Mouse (Mus musculus) CH12.LX (cell line): ENCODE results near the gene Pdia6. TPM values are rescaled to one million over a fixed set of nuclear protein-coding genes. Genes with fewer than 3 reads are reported as not detected.

Experiments
- DNase-seq: peaks from one replicate; pipeline ENCODE4 v3.0.0-alpha.2; 2013; ENCODE audit errors: extremely low read depth
- H3K27ac ChIP-seq: 2 replicates; pipeline ENCODE4 v1.5.1; 2012; ENCODE audit warnings: low read depth, mild to moderate bottlenecking, control low read depth, moderate library complexity; ENCODE audit not compliant: insufficient read depth
- H3K27me3 ChIP-seq: replicated peaks from 2 replicates; pipeline ENCODE3; 2012; ENCODE audit warnings: inconsistent platforms
- H3K36me3 ChIP-seq, 2 experiments: replicated peaks in 1 of 2; 2 replicates each; pipeline versions ENCODE3 to v1.6.1; 2012; ENCODE audit warnings: inconsistent platforms in 1 of 2, low read length in 1 of 2, mild to moderate bottlenecking in 1 of 2, mixed read lengths in 1 of 2, moderate library complexity in 1 of 2; ENCODE audit not compliant: control insufficient read depth in 1 of 2, insufficient read depth in 1 of 2
- H3K4me1 ChIP-seq, 2 experiments: 2 replicates each; pipeline ENCODE4 v1.6.1; 2012; ENCODE audit warnings: inconsistent platforms in 1 of 2, moderate library complexity in 1 of 2; ENCODE audit not compliant: insufficient read depth in 2 of 2, control insufficient read depth in 1 of 2
- H3K4me2 ChIP-seq: 2 replicates; pipeline ENCODE4 v1.6.1; 2012; ENCODE audit warnings: low read depth, mild to moderate bottlenecking, control low read depth; ENCODE audit not compliant: poor library complexity, insufficient read depth, severe bottlenecking
- H3K4me3 ChIP-seq, 3 experiments: fragments of 150-350 bp in 1 of 3; sonication (generic) in 1 of 3; replicated peaks in 1 of 3; 2 replicates each; pipeline versions ENCODE3 to v1.5.1; 2011 to 2012; ENCODE audit warnings: low read depth in 2 of 3, low read length in 2 of 3, mild to moderate bottlenecking in 2 of 3, moderate library complexity in 2 of 3, control low read depth in 1 of 3, improper control_type of control experiment in 1 of 3, inconsistent platforms in 1 of 3, mixed read lengths in 1 of 3; ENCODE audit not compliant: poor library complexity in 1 of 3
- H3K79me2 ChIP-seq: replicated peaks from 2 replicates; pipeline ENCODE4 v1.6.1; 2012; ENCODE audit warnings: mild to moderate bottlenecking, moderate library complexity; ENCODE audit not compliant: control insufficient read depth, poor library complexity, insufficient read depth, severe bottlenecking; ENCODE audit errors: extremely low read depth
- H3K9ac ChIP-seq: 2 replicates; pipeline ENCODE4 v1.6.1; 2012; ENCODE audit warnings: low read depth, mild to moderate bottlenecking, control low read depth, moderate library complexity; ENCODE audit not compliant: insufficient read depth
- H3K9me3 ChIP-seq: replicated peaks from 2 replicates; pipeline ENCODE3; 2012; ENCODE audit warnings: low read length, inconsistent platforms, mixed read lengths
- CHD2 ChIP-seq: IDR thresholded peaks from 2 replicates; pipeline ENCODE4 v1.6.1; 2011; ENCODE audit warnings: low read length, improper control_type of control experiment
- CTCF ChIP-seq, 2 experiments: IDR thresholded peaks in 1 of 2; conservative IDR thresholded peaks in 1 of 2; 2 replicates each; pipeline ENCODE4 v1.5.1; 2011 to 2012; ENCODE audit warnings: low read depth in 2 of 2, low read length in 2 of 2, improper control_type of control experiment in 1 of 2, inconsistent platforms in 1 of 2, mild to moderate bottlenecking in 1 of 2, moderate library complexity in 1 of 2
- ELF1 ChIP-seq: IDR thresholded peaks from 2 replicates; pipeline ENCODE4 v1.6.1; 2014; ENCODE audit warnings: low read depth, mild to moderate bottlenecking, inconsistent platforms, low read length, improper control_type of control experiment
- ETS1 ChIP-seq: conservative IDR thresholded peaks from 2 replicates; pipeline ENCODE4 v1.6.1; 2012; ENCODE audit warnings: low read depth, mild to moderate bottlenecking, inconsistent platforms, low read length, improper control_type of control experiment, moderate library complexity
- GABPA ChIP-seq: IDR thresholded peaks from 2 replicates; pipeline ENCODE4 v1.6.1; 2012; ENCODE audit warnings: low read depth, low read length, improper control_type of control experiment, inconsistent platforms; ENCODE audit not compliant: insufficient replicate concordance
- HCFC1 ChIP-seq: IDR thresholded peaks from 2 replicates; pipeline ENCODE4 v1.6.1; 2012; ENCODE audit warnings: low read depth, mild to moderate bottlenecking, inconsistent platforms, low read length, improper control_type of control experiment
- IRF4 ChIP-seq: IDR thresholded peaks from 2 replicates; pipeline ENCODE4 v1.6.1; 2014; ENCODE audit warnings: low read depth, mild to moderate bottlenecking, inconsistent platforms, low read length, improper control_type of control experiment
- JUN ChIP-seq: IDR thresholded peaks from 2 replicates; pipeline ENCODE4 v1.6.1; 2011; ENCODE audit warnings: low read depth, mild to moderate bottlenecking, low read length, improper control_type of control experiment, moderate library complexity; ENCODE audit not compliant: insufficient read depth
- KAT2A ChIP-seq: IDR thresholded peaks from 2 replicates; pipeline ENCODE4 v1.6.1; 2012; ENCODE audit warnings: low read length, improper control_type of control experiment, inconsistent platforms; ENCODE audit not compliant: insufficient replicate concordance
- MAFK ChIP-seq: IDR thresholded peaks from 2 replicates; pipeline ENCODE4 v1.6.1; 2011; ENCODE audit warnings: low read length, improper control_type of control experiment; ENCODE audit not compliant: insufficient replicate concordance
- MAZ ChIP-seq: IDR thresholded peaks from 2 replicates; pipeline ENCODE4 v1.6.1; 2012; ENCODE audit warnings: low read depth, mild to moderate bottlenecking, inconsistent platforms, low read length, improper control_type of control experiment, moderate library complexity
- MXI1 ChIP-seq: IDR thresholded peaks from 2 replicates; pipeline ENCODE4 v1.6.1; 2011; ENCODE audit warnings: mild to moderate bottlenecking, low read depth, low read length, improper control_type of control experiment
- MYC ChIP-seq: IDR thresholded peaks from 2 replicates; pipeline ENCODE4 v1.6.1; 2011; ENCODE audit warnings: low read depth, mild to moderate bottlenecking, improper control_type of control experiment, low read length
- PAX5 ChIP-seq: IDR thresholded peaks from 2 replicates; pipeline ENCODE4 v1.6.1; 2012; ENCODE audit warnings: low read length, inconsistent platforms, mixed read lengths
- POLR2AphosphoS2 ChIP-seq: IDR thresholded peaks from 2 replicates; pipeline ENCODE4 v1.6.1; 2011; ENCODE audit warnings: low read depth, low read length, improper control_type of control experiment
- RAD21 ChIP-seq: IDR thresholded peaks from 2 replicates; pipeline ENCODE4 v1.6.1; 2011; ENCODE audit warnings: low read depth, mild to moderate bottlenecking, low read length, improper control_type of control experiment, moderate library complexity
- RCOR1 ChIP-seq: conservative IDR thresholded peaks from 2 replicates; pipeline ENCODE4 v1.6.1; 2012; ENCODE audit warnings: low read depth, mild to moderate bottlenecking, inconsistent platforms, low read length, improper control_type of control experiment
- SIN3A ChIP-seq: IDR thresholded peaks from 2 replicates; pipeline ENCODE4 v1.6.1; 2012; ENCODE audit warnings: low read length, improper control_type of control experiment, inconsistent platforms
- TBP ChIP-seq: conservative IDR thresholded peaks from 2 replicates; pipeline ENCODE4 v1.6.1; 2011; ENCODE audit warnings: low read depth, low read length, improper control_type of control experiment
- ZKSCAN1 ChIP-seq: IDR thresholded peaks from 2 replicates; pipeline ENCODE4 v1.6.1; 2012; ENCODE audit warnings: low read depth, inconsistent platforms, low read length, improper control_type of control experiment, borderline replicate concordance
- dilution Hi-C: fragments of 300-500 bp; cut with MboI; formaldehyde crosslinking; loops from 2 replicates; pipeline ENCODE4 v1.14.3; 2020; ENCODE audit warnings: low sequenced_read_pairs; ENCODE audit not compliant: extremely low pct_unique_long_range_greater_than_20kb, extremely low pct_ligation_motif_present
- in situ Hi-C: fragments of 300-500 bp; cut with MboI; formaldehyde crosslinking; loops from 3 replicates; pipeline ENCODE4 v1.14.3; 2019; ENCODE audit warnings: low sequenced_read_pairs, low pct_ligation_motif_present, low pct_unique_long_range_greater_than_20kb, mixed read lengths
- polyA plus RNA-seq: library from polyadenylated mRNA; unstranded; fragments of >175 nt; gene quantifications from 2 replicates; pipeline ENCODE4 v1.2.1, GENCODE M21; 2012; ENCODE audit warnings: low read depth; ENCODE audit not compliant: insufficient read length
- total RNA-seq, 2 experiments: library from RNA; depleted of rRNA; stranded (reverse); fragments of 300-350 nt in 1 of 2; fragments of >200 nt in 1 of 2; gene quantifications; 2 replicates each; pipeline ENCODE4 v1.2.3; 2012 to 2014

Gene Pdia6
- total and polyA plus RNA-seq, 3 experiments, result 359 to 408 (median 382) TPM

DNA sequence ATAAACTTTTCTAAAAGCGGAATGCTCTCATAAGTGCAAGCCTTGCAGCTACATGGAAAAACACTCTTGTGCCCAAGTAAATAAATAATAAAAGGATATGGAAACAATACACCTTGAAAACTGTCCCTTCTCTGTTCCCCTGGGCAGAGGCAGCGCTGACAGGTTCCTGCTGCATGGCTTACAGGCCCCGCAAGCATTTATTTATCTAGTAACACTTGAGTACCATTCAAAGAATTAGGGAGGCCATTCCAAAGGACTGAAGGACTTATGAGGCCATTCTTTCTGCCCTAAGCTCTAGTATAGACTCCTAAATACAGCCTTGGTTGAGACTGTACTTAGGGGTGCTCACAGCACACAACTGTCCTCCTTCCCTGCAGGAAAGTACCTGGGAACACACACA is 52.1 kb downstream of the Pdia6 start:
- H3K4me2 ChIP-seq, result no peak overlapping the region
- H3K4me3 ChIP-seq, result no peak overlapping the region
- no peak for TF ChIP-seq CTCF (conservative IDR thresholded peaks at IDR 0.05 in 1 of 2, IDR thresholded peaks at IDR 0.05 in 1 of 2; ENCODE audit: low read depth in 2 of 2, low read length in 2 of 2)
- no peak for TF ChIP-seq POLR2AphosphoS2
- no peak for TF ChIP-seq TBP
- no peak for TF ChIP-seq HCFC1
- no peak for TF ChIP-seq KAT2A
- TF ChIP-seq MYC, result no peak
- TF ChIP-seq ELF1, result no peak
- TF ChIP-seq RAD21, result no peak
- no peak for TF ChIP-seq ZKSCAN1
- no peak for TF ChIP-seq SIN3A
- no peak for TF ChIP-seq GABPA
- no peak for TF ChIP-seq ETS1
- TF ChIP-seq PAX5, result no peak
- TF ChIP-seq MAZ, result no peak
- TF ChIP-seq MAFK, result no peak
- no peak for TF ChIP-seq IRF4
- TF ChIP-seq JUN, result no peak
- TF ChIP-seq CHD2, result no peak
- no peak for TF ChIP-seq MXI1
- no peak for TF ChIP-seq RCOR1
- H3K4me1 ChIP-seq, result peaks cover 0 to 7% of the 10 kb centered on the region in 2 experiments; a peak in 2 of 4 replicates
- H3K79me2 ChIP-seq, result no peaks in the 10 kb centered on the region
- H3K36me3 ChIP-seq, result no peaks in the 10 kb centered on the region
- H3K9me3 ChIP-seq, result no peaks in the 10 kb centered on the region
- dilution Hi-C loops (no loop called here), in situ Hi-C loops (no loop called here)
- no peak overlapping the region for H3K27ac ChIP-seq
- no peak overlapping the region for H3K9ac ChIP-seq
- no peak for DNase-seq
- no peaks in the 10 kb centered on the region for H3K27me3 ChIP-seq
